Mouse (Mus musculus) CH12.LX (cell line): ENCODE results near the gene Atp6v0a4. TPM values are rescaled to one million over a fixed set of nuclear protein-coding genes. Genes with fewer than 3 reads are reported as not detected.

ENCODE experiments used
- DNase-seq: peaks from one replicate; pipeline ENCODE4 v3.0.0-alpha.2; 2013; ENCODE audit errors: extremely low read depth
- H3K27ac ChIP-seq: 2 replicates; pipeline ENCODE4 v1.5.1; 2012; ENCODE audit warnings: low read depth, mild to moderate bottlenecking, control low read depth, moderate library complexity; ENCODE audit not compliant: insufficient read depth
- H3K27me3 ChIP-seq: replicated peaks from 2 replicates; pipeline ENCODE3; 2012; ENCODE audit warnings: inconsistent platforms
- H3K36me3 ChIP-seq, 2 experiments: replicated peaks in 1 of 2; 2 replicates each; pipeline versions ENCODE3 to v1.6.1; 2012; ENCODE audit warnings: inconsistent platforms in 1 of 2, low read length in 1 of 2, mild to moderate bottlenecking in 1 of 2, mixed read lengths in 1 of 2, moderate library complexity in 1 of 2; ENCODE audit not compliant: control insufficient read depth in 1 of 2, insufficient read depth in 1 of 2
- H3K4me1 ChIP-seq, 2 experiments: 2 replicates each; pipeline ENCODE4 v1.6.1; 2012; ENCODE audit warnings: inconsistent platforms in 1 of 2, moderate library complexity in 1 of 2; ENCODE audit not compliant: insufficient read depth in 2 of 2, control insufficient read depth in 1 of 2
- H3K4me2 ChIP-seq: 2 replicates; pipeline ENCODE4 v1.6.1; 2012; ENCODE audit warnings: low read depth, mild to moderate bottlenecking, control low read depth; ENCODE audit not compliant: poor library complexity, insufficient read depth, severe bottlenecking
- H3K4me3 ChIP-seq, 3 experiments: fragments of 150-350 bp in 1 of 3; sonication (generic) in 1 of 3; replicated peaks in 1 of 3; 2 replicates each; pipeline versions ENCODE3 to v1.5.1; 2011 to 2012; ENCODE audit warnings: low read depth in 2 of 3, low read length in 2 of 3, mild to moderate bottlenecking in 2 of 3, moderate library complexity in 2 of 3, control low read depth in 1 of 3, improper control_type of control experiment in 1 of 3, inconsistent platforms in 1 of 3, mixed read lengths in 1 of 3; ENCODE audit not compliant: poor library complexity in 1 of 3
- H3K79me2 ChIP-seq: replicated peaks from 2 replicates; pipeline ENCODE4 v1.6.1; 2012; ENCODE audit warnings: mild to moderate bottlenecking, moderate library complexity; ENCODE audit not compliant: control insufficient read depth, poor library complexity, insufficient read depth, severe bottlenecking; ENCODE audit errors: extremely low read depth
- H3K9ac ChIP-seq: 2 replicates; pipeline ENCODE4 v1.6.1; 2012; ENCODE audit warnings: low read depth, mild to moderate bottlenecking, control low read depth, moderate library complexity; ENCODE audit not compliant: insufficient read depth
- H3K9me3 ChIP-seq: replicated peaks from 2 replicates; pipeline ENCODE3; 2012; ENCODE audit warnings: low read length, inconsistent platforms, mixed read lengths
- CHD1 ChIP-seq: IDR thresholded peaks from 2 replicates; pipeline ENCODE4 v1.6.1; 2012; ENCODE audit warnings: low read depth, low read length, improper control_type of control experiment, inconsistent platforms
- CHD2 ChIP-seq: IDR thresholded peaks from 2 replicates; pipeline ENCODE4 v1.6.1; 2011; ENCODE audit warnings: low read length, improper control_type of control experiment
- CTCF ChIP-seq, 2 experiments: IDR thresholded peaks in 1 of 2; conservative IDR thresholded peaks in 1 of 2; 2 replicates each; pipeline ENCODE4 v1.5.1; 2011 to 2012; ENCODE audit warnings: low read depth in 2 of 2, low read length in 2 of 2, improper control_type of control experiment in 1 of 2, inconsistent platforms in 1 of 2, mild to moderate bottlenecking in 1 of 2, moderate library complexity in 1 of 2
- E2F4 ChIP-seq: IDR thresholded peaks from 2 replicates; pipeline ENCODE4 v1.6.1; 2011; ENCODE audit warnings: low read depth, low read length, improper control_type of control experiment; ENCODE audit not compliant: insufficient replicate concordance
- ELF1 ChIP-seq: IDR thresholded peaks from 2 replicates; pipeline ENCODE4 v1.6.1; 2014; ENCODE audit warnings: low read depth, mild to moderate bottlenecking, inconsistent platforms, low read length, improper control_type of control experiment
- EP300 ChIP-seq: IDR thresholded peaks from 2 replicates; pipeline ENCODE4 v1.6.1; 2011; ENCODE audit warnings: low read length, improper control_type of control experiment
- GABPA ChIP-seq: IDR thresholded peaks from 2 replicates; pipeline ENCODE4 v1.6.1; 2012; ENCODE audit warnings: low read depth, low read length, improper control_type of control experiment, inconsistent platforms; ENCODE audit not compliant: insufficient replicate concordance
- HCFC1 ChIP-seq: IDR thresholded peaks from 2 replicates; pipeline ENCODE4 v1.6.1; 2012; ENCODE audit warnings: low read depth, mild to moderate bottlenecking, inconsistent platforms, low read length, improper control_type of control experiment
- JUND ChIP-seq: conservative IDR thresholded peaks from 2 replicates; pipeline ENCODE4 v1.6.1; 2011; ENCODE audit warnings: low read depth, low read length, improper control_type of control experiment
- KAT2A ChIP-seq: IDR thresholded peaks from 2 replicates; pipeline ENCODE4 v1.6.1; 2012; ENCODE audit warnings: low read length, improper control_type of control experiment, inconsistent platforms; ENCODE audit not compliant: insufficient replicate concordance
- MAX ChIP-seq: IDR thresholded peaks from 2 replicates; pipeline ENCODE4 v1.6.1; 2011; ENCODE audit warnings: low read length, improper control_type of control experiment
- MAZ ChIP-seq: IDR thresholded peaks from 2 replicates; pipeline ENCODE4 v1.6.1; 2012; ENCODE audit warnings: low read depth, mild to moderate bottlenecking, inconsistent platforms, low read length, improper control_type of control experiment, moderate library complexity
- MEF2A ChIP-seq: IDR thresholded peaks from 2 replicates; pipeline ENCODE4 v1.6.1; 2014; ENCODE audit warnings: low read depth, mild to moderate bottlenecking, inconsistent platforms, low read length, improper control_type of control experiment, borderline replicate concordance
- MXI1 ChIP-seq: IDR thresholded peaks from 2 replicates; pipeline ENCODE4 v1.6.1; 2011; ENCODE audit warnings: mild to moderate bottlenecking, low read depth, low read length, improper control_type of control experiment
- MYC ChIP-seq: IDR thresholded peaks from 2 replicates; pipeline ENCODE4 v1.6.1; 2011; ENCODE audit warnings: low read depth, mild to moderate bottlenecking, improper control_type of control experiment, low read length
- NELFE ChIP-seq: IDR thresholded peaks from 2 replicates; pipeline ENCODE4 v1.6.1; 2011; ENCODE audit warnings: low read depth, low read length, improper control_type of control experiment
- NRF1 ChIP-seq: IDR thresholded peaks from 2 replicates; pipeline ENCODE4 v1.6.1; 2014; ENCODE audit warnings: low read depth, mild to moderate bottlenecking, inconsistent platforms, low read length, improper control_type of control experiment, moderate library complexity
- PAX5 ChIP-seq: IDR thresholded peaks from 2 replicates; pipeline ENCODE4 v1.6.1; 2012; ENCODE audit warnings: low read length, inconsistent platforms, mixed read lengths
- RAD21 ChIP-seq: IDR thresholded peaks from 2 replicates; pipeline ENCODE4 v1.6.1; 2011; ENCODE audit warnings: low read depth, mild to moderate bottlenecking, low read length, improper control_type of control experiment, moderate library complexity
- SMC3 ChIP-seq: IDR thresholded peaks from 2 replicates; pipeline ENCODE4 v1.6.1; 2011; ENCODE audit warnings: low read depth, low read length, improper control_type of control experiment
- TBP ChIP-seq: conservative IDR thresholded peaks from 2 replicates; pipeline ENCODE4 v1.6.1; 2011; ENCODE audit warnings: low read depth, low read length, improper control_type of control experiment
- USF1 ChIP-seq: IDR thresholded peaks from 2 replicates; pipeline ENCODE4 v1.6.1; 2014; ENCODE audit warnings: low read depth, mild to moderate bottlenecking, inconsistent platforms, low read length, improper control_type of control experiment
- ZC3H11A ChIP-seq: IDR thresholded peaks from 2 replicates; pipeline ENCODE4 v1.6.1; 2012; ENCODE audit warnings: low read depth, mild to moderate bottlenecking, inconsistent platforms, low read length, improper control_type of control experiment
- ZKSCAN1 ChIP-seq: IDR thresholded peaks from 2 replicates; pipeline ENCODE4 v1.6.1; 2012; ENCODE audit warnings: low read depth, inconsistent platforms, low read length, improper control_type of control experiment, borderline replicate concordance
- ZMIZ1 ChIP-seq: IDR thresholded peaks from 2 replicates; pipeline ENCODE4 v1.6.1; 2012; ENCODE audit warnings: low read depth, mild to moderate bottlenecking, inconsistent platforms, low read length, improper control_type of control experiment
- dilution Hi-C: fragments of 300-500 bp; cut with MboI; formaldehyde crosslinking; loops from 2 replicates; pipeline ENCODE4 v1.14.3; 2020; ENCODE audit warnings: low sequenced_read_pairs; ENCODE audit not compliant: extremely low pct_unique_long_range_greater_than_20kb, extremely low pct_ligation_motif_present
- in situ Hi-C: fragments of 300-500 bp; cut with MboI; formaldehyde crosslinking; loops from 3 replicates; pipeline ENCODE4 v1.14.3; 2019; ENCODE audit warnings: low sequenced_read_pairs, low pct_ligation_motif_present, low pct_unique_long_range_greater_than_20kb, mixed read lengths
- polyA plus RNA-seq: library from polyadenylated mRNA; unstranded; fragments of >175 nt; gene quantifications from 2 replicates; pipeline ENCODE4 v1.2.1, GENCODE M21; 2012; ENCODE audit warnings: low read depth; ENCODE audit not compliant: insufficient read length
- total RNA-seq, 2 experiments: library from RNA; depleted of rRNA; stranded (reverse); fragments of 300-350 nt in 1 of 2; fragments of >200 nt in 1 of 2; gene quantifications; 2 replicates each; pipeline ENCODE4 v1.2.3; 2012 to 2014

Atp6v0a4 gene
- total and polyA plus RNA-seq, 3 experiments = not detected

DNA sequence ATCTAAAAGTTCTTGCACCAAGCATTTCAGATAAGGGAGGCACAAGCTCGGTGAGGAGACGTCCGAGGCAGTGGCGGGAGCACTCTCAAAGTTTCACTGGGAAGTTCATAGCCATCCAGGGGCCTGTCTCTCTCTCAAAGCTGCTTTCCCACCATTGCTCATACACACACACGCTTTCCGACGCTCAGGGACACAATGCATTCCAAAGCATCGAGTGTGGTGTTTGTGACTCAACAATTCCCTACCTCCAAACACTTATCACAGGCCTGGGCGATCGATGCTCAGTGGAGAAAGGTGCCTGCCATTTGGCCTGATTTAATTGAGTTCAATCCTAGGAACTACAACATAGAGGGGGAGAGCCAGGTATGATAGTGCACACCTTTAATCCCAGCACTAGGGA lies 29.7 kb downstream of the Atp6v0a4 start:
- no peak for DNase-seq
- H3K79me2 ChIP-seq = no peaks in the 10 kb centered on the region
- dilution Hi-C loops (no loop called here), in situ Hi-C loops (no loop called here)
- no peak overlapping the region for H3K4me2 ChIP-seq
- H3K4me3 ChIP-seq = no peak overlapping the region
- no peak overlapping the region for H3K9ac ChIP-seq
- no peak for TF ChIP-seq MEF2A
- TF ChIP-seq ZMIZ1 = no peak
- TF ChIP-seq MYC = no peak
- TF ChIP-seq KAT2A = no peak
- no peak for TF ChIP-seq MAZ
- TF ChIP-seq MXI1 = no peak
- TF ChIP-seq EP300 = no peak
- no peak for TF ChIP-seq CTCF (conservative IDR thresholded peaks at IDR 0.05 in 1 of 2, IDR thresholded peaks at IDR 0.05 in 1 of 2; ENCODE audit: low read depth in 2 of 2, low read length in 2 of 2)
- TF ChIP-seq CHD2 = no peak
- TF ChIP-seq SMC3 = no peak
- TF ChIP-seq HCFC1 = no peak
- no peak for TF ChIP-seq E2F4
- TF ChIP-seq ELF1 = no peak
- TF ChIP-seq ZKSCAN1 = no peak
- no peak for TF ChIP-seq USF1
- TF ChIP-seq RAD21 = no peak
- TF ChIP-seq NRF1 = no peak
- no peak for TF ChIP-seq ZC3H11A
- no peak for TF ChIP-seq NELFE
- H3K36me3 ChIP-seq = no peaks in the 10 kb centered on the region
- H3K27ac ChIP-seq = no peak overlapping the region
- H3K9me3 ChIP-seq = peaks cover 2% of the 10 kb centered on the region
- H3K4me1 ChIP-seq = no peaks in the 10 kb centered on the region
- H3K27me3 ChIP-seq = no peaks in the 10 kb centered on the region

- no peak for DNase-seq
- Histone ChIP-seq H3K79me2 (no peaks in the 10 kb centered on the region), H3K36me3 (no peaks in the 10 kb centered on the region), H3K4me2 (no peak overlapping the region), H3K4me1 (no peaks in the 10 kb centered on the region), H3K27ac (no peak overlapping the region), H3K27me3 (no peaks in the 10 kb centered on the region), H3K9ac (no peak overlapping the region), H3K4me3 (no peak overlapping the region), H3K9me3 (no peaks in the 10 kb centered on the region)
- dilution Hi-C loops = no loop called here
- TF ChIP-seq ELF1 (no peak), CHD1 (no peak), JUND (no peak), MAX (no peak), GABPA (no peak), MEF2A (no peak), MYC (no peak), NRF1 (no peak), USF1 (no peak), NELFE (no peak), TBP (no peak), PAX5 (no peak), CTCF (conservative IDR thresholded peaks at IDR 0.05 in 1 of 2, IDR thresholded peaks at IDR 0.05 in 1 of 2; ENCODE audit: low read depth in 2 of 2, low read length in 2 of 2) (no peak)
- in situ Hi-C loops = no loop called here
Measured at GRCm38 (mm10) chr6:38092539-38092938, 31.8 kb downstream of the Atp6v0a4 start.
